Mouse (Mus musculus) stomach, postnatal 0 days (tissue): ENCODE results near the gene Hspa1l. TPM values are rescaled to one million over a fixed set of nuclear protein-coding genes. Genes with fewer than 3 reads are reported as not detected.
"Not testable (repeated sequence)": the region's sequence is repeated elsewhere in the genome, so short reads cannot be mapped to it uniquely, and the experiment has no call there.

Experiments
- ATAC-seq: fragments of 200-750 bp; cut with Nextera tagmentation; 2 replicates; pipeline ENCODE4 v1.8.0; 2017; ENCODE audit not compliant: low FRiP score, low TSS enrichment
- DNase-seq: peaks from one replicate; pipeline ENCODE4 v3.0.0-alpha.2; 2016; ENCODE audit warnings: low spot score
- H3K27ac ChIP-seq: fragments of 300-500 bp; sonication (generic); replicated peaks from 2 replicates; pipeline ENCODE4 v1.5.1; 2014; ENCODE audit warnings: mild to moderate bottlenecking, control low read depth
- H3K27me3 ChIP-seq: fragments of 300-500 bp; sonication (generic); 2 replicates; pipeline ENCODE4 v1.6.1; 2014; ENCODE audit warnings: low read length; ENCODE audit not compliant: control insufficient read depth, insufficient read depth
- H3K36me3 ChIP-seq: fragments of 300-500 bp; sonication (generic); 2 replicates; pipeline ENCODE4 v1.6.1; 2014; ENCODE audit warnings: low read length, mixed read lengths; ENCODE audit not compliant: control insufficient read depth, insufficient read depth
- H3K4me1 ChIP-seq: fragments of 300-500 bp; sonication (generic); replicated peaks from 2 replicates; pipeline ENCODE4 v1.6.1; 2014; ENCODE audit warnings: antibody characterized with exemption; ENCODE audit not compliant: control insufficient read depth, insufficient read depth
- H3K4me2 ChIP-seq: fragments of 300-500 bp; sonication (generic); replicated peaks from 2 replicates; pipeline ENCODE4 v1.6.1; 2014; ENCODE audit warnings: low read depth, mild to moderate bottlenecking, control low read depth, moderate library complexity
- H3K4me3 ChIP-seq: fragments of 300-500 bp; sonication (generic); 2 replicates; pipeline ENCODE4 v1.5.1; 2014; ENCODE audit warnings: low read depth, low read length, control low read depth
- H3K9ac ChIP-seq: fragments of 300-500 bp; sonication (generic); 2 replicates; pipeline ENCODE4 v1.6.1; 2014; ENCODE audit warnings: mild to moderate bottlenecking, low read length, control low read depth, mixed read lengths
- H3K9me3 ChIP-seq: fragments of 300-500 bp; sonication (generic); 2 replicates; pipeline ENCODE4 v1.6.1; 2016; ENCODE audit warnings: low read length; ENCODE audit not compliant: control insufficient read depth
- CTCF ChIP-seq: IDR thresholded peaks from 2 replicates; pipeline ENCODE4 v1.5.1; 2016; ENCODE audit warnings: antibody characterized with exemption, low read depth, mild to moderate bottlenecking, moderate library complexity
- EP300 ChIP-seq: optimal IDR thresholded peaks from 2 replicates; pipeline ENCODE3; 2016; ENCODE audit warnings: antibody characterized with exemption
- WGBS: fragments of 180-500 bp; shearing (Covaris S2); extraction: QIAGEN DNeasy Blood & Tissue Kit; methylation state at CpG from one replicate; pipeline ENCODE4 v1.1.7; 2014; 5-methylcytosine and 5-hydroxymethylcytosine counted together
- polyA plus RNA-seq: library from polyadenylated mRNA; unstranded; fragments of >200 nt; fragmentation: Nextera tagmentation; extraction: Ambion mirVana; gene quantifications from 2 replicates; pipeline ENCODE4 v1.2.1, GENCODE M21; 2015

The Hspa1l gene
- polyA plus RNA-seq, 1 experiment from 2014 or later, result 0.25 TPM

GRCm38 (mm10) chr17:34971694-34972068 lies 822 bp upstream of the Hspa1l start:
- not testable (repeated sequence) for H3K9ac ChIP-seq, H3K4me1 ChIP-seq, ATAC-seq, H3K27ac ChIP-seq, DNase-seq, H3K36me3 ChIP-seq, H3K9me3 ChIP-seq, H3K27me3 ChIP-seq
- WGBS, result 0% methylated on average over 8 of the region's 43 CpGs
- H3K4me3 ChIP-seq, result peak overlapping the region; percentile 18; the same call in 1 of the 2 replicates
- H3K4me2 ChIP-seq, result peak overlapping the region; percentile 39; the same call in 1 of the 2 replicates

- TF ChIP-seq CTCF (no peak), EP300 (no peak)
- no peak overlapping the region for H3K4me2 ChIP-seq
- 81% methylated on average over 3 of the region's 3 CpGs for WGBS
These were observed 3.3 kb downstream of the Hspa1l start for GRCm38 (mm10) chr17:34975581-34976492.

GRCm38 (mm10) chr17:34977000-34977399 lies 4.5 kb downstream of the Hspa1l start:
- Histone ChIP-seq H3K4me1 (no peaks in the 10 kb centered on the region), H3K27me3 (no peaks in the 10 kb centered on the region), H3K4me2 (no peak overlapping the region), H3K4me3 (no peak overlapping the region), H3K27ac (no peak overlapping the region), H3K9ac (no peak overlapping the region), H3K9me3 (no peaks in the 10 kb centered on the region), H3K36me3 (no peaks in the 10 kb centered on the region)
- no peak for ATAC-seq
- no peak for DNase-seq
- TF ChIP-seq EP300 (no peak), CTCF (no peak)
- WGBS, result 94% methylated on average over 20 of the region's 20 CpGs

More at GRCm38 (mm10) chr17:34975581-34976492, 3.3 kb downstream of the Hspa1l start:
- no peak for ATAC-seq
- DNase-seq, result no peak
- H3K9me3 ChIP-seq, result no peaks in the 10 kb centered on the region
- no peaks in the 10 kb centered on the region for H3K27me3 ChIP-seq
- H3K4me3 ChIP-seq, result no peak overlapping the region
- H3K9ac ChIP-seq, result no peak overlapping the region
- no peaks in the 10 kb centered on the region for H3K36me3 ChIP-seq
- H3K4me1 ChIP-seq, result no peaks in the 10 kb centered on the region
- H3K27ac ChIP-seq, result no peak overlapping the region

- DNase-seq, result no peak
- no peak overlapping the region for H3K4me3 ChIP-seq
- no peak overlapping the region for H3K9ac ChIP-seq
- no peak for ATAC-seq
- no peaks in the 10 kb centered on the region for H3K36me3 ChIP-seq
- 89% methylated on average over 27 of the region's 27 CpGs for WGBS
- no peaks in the 10 kb centered on the region for H3K4me1 ChIP-seq
- no peak overlapping the region for H3K4me2 ChIP-seq
- TF ChIP-seq EP300 (no peak), CTCF (no peak)
- no peak overlapping the region for H3K27ac ChIP-seq
- H3K27me3 ChIP-seq, result no peaks in the 10 kb centered on the region
- no peaks in the 10 kb centered on the region for H3K9me3 ChIP-seq
These were observed 5.7 kb downstream of the Hspa1l start for GRCm38 (mm10) chr17:34978239-34978638.

GRCm38 (mm10) chr17:34979631-34980030 lies 7.1 kb downstream of the Hspa1l start:
- no peak overlapping the region for H3K27ac ChIP-seq
- H3K27me3 ChIP-seq, result no peaks in the 10 kb centered on the region
- no peak overlapping the region for H3K4me2 ChIP-seq
- TF ChIP-seq CTCF, result no peak
- no peak for TF ChIP-seq EP300
- no peak overlapping the region for H3K9ac ChIP-seq
- H3K4me1 ChIP-seq, result no peaks in the 10 kb centered on the region
- ATAC-seq, result no peak
- no peak overlapping the region for H3K4me3 ChIP-seq
- no peaks in the 10 kb centered on the region for H3K9me3 ChIP-seq
- 90% methylated on average over 4 of the region's 4 CpGs for WGBS
- DNase-seq, result no peak
- H3K36me3 ChIP-seq, result no peaks in the 10 kb centered on the region

GRCm38 (mm10) chr17:34980655-34981054 lies 8.2 kb downstream of the Hspa1l start:
- DNase-seq (no peak), ATAC-seq (no peak)
- H3K9me3 ChIP-seq, result no peaks in the 10 kb centered on the region
- H3K9ac ChIP-seq, result peak overlapping the region; percentile 82
- no peaks in the 10 kb centered on the region for H3K4me1 ChIP-seq
- WGBS, result 2% methylated on average over 2 of the region's 2 CpGs
- TF ChIP-seq CTCF, result peak; percentile 83
- TF ChIP-seq EP300, result no peak
- peak overlapping the region; percentile 77 for H3K4me3 ChIP-seq
- peak overlapping the region; percentile 97; the same call in 1 of the 2 replicates for H3K27ac ChIP-seq
- 0 out of 2 replicates have a peak, but pooled peaks cover 2% of the 10 kb centered on the region for H3K36me3 ChIP-seq
- H3K27me3 ChIP-seq, result no peaks in the 10 kb centered on the region
- H3K4me2 ChIP-seq, result peak overlapping the region; percentile 91
